Mouse (Mus musculus) olfactory bulb, adult 2 months (tissue): ENCODE data around the gene Flt4.

Experiments
- CTCF ChIP-seq: fragments of 200-500 bp; IDR thresholded peaks from 2 replicates; pipeline ENCODE4 v1.5.1; 2012; ENCODE audit warnings: low read depth, mild to moderate bottlenecking, low read length, moderate library complexity; ENCODE audit not compliant: insufficient read depth
- POLR2A ChIP-seq: fragments of 200-500 bp; IDR thresholded peaks from 2 replicates; pipeline ENCODE4 v1.6.1; 2012; ENCODE audit warnings: mild to moderate bottlenecking, low read depth, low read length, moderate library complexity; ENCODE audit not compliant: insufficient read depth

DNA sequence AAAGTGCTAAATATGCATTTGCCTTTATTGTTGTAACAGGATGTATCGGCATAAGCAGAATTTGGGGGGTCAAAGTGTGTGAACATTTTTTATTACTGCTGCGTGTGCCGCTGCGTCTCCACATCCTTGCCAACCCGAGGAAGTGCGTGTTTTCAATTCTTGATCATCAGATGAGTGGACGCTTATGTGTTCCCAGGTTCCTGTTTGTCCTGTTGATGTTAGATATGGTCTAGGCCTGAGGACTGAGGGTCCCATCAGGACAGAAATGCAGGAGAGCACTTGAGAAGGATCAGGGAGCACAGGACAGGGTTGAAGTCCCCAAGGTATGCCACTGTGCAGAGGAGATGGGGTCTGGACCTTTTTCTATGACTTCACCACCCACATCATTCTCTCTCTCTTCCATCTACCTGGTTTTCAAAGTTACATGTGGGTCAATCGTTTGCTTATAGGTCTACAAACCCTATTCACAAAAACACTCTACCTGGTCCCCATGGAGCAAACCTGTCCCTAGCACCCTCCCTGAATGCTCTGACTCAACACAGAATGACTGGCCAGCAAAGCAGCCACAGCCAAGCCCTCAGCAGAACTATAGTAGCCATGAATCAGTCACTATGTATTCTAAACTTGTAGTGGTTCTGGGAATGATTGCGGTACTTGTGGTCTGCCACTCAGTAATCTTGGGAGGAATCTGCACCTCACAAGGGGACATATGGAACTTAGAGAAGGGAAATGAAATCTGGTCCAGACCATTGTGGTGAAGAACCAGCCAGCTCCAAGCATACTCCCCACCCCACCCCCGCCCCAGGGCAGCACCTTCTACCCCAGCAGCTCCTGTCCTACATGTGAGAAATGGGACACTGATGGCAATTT is 7.0 kb downstream of the Flt4 start:
- TF ChIP-seq CTCF (no peak), POLR2A (no peak)
